ENCODE assay signal across 8 mouse cellular contexts in the genomic region with DNA sequence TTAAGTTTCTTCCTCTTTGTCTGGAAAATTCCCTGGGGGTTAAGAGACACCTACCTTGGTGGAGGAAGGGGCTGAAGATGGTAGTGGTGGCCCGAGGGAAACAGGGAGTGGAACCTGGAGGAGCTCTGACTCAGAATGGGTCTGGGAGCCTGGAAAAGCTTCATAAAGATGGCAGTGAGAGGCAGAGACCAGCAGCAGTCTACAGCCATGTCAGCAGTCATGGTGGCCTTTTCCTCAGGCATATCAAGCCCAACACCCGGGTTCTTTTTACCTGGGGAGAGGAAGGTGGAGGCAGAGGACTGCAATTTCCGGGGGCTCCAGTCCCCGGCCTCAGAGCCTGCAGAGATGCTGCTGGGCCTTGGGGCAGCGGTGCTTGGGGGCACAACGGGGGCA. TPM values are rescaled to one million over a fixed set of nuclear protein-coding genes. Genes with fewer than 3 reads are reported as not detected.
DNase-seq lines count a peak whose midpoint lies in the region; ATAC-seq and TF ChIP-seq lines count a peak whose summit lies in the region.

No protein-coding gene starts in this region.

- H3K4me3 ChIP-seq in layer of hippocampus, adult 2 months: peak overlapping the region; percentile 66
- H3K4me3 ChIP-seq in embryonic facial prominence, embryonic 11.5 days (ENCODE audit: low read depth, low read length): peak overlapping the region; percentile 62
- H3K4me3 ChIP-seq in neural tube, embryonic 13.5 days: peak overlapping the region; percentile 57

- H3K4me1 ChIP-seq in embryonic facial prominence, embryonic 11.5 days (ENCODE audit: control insufficient read depth, insufficient read depth, low read length): no peaks in the 10 kb centered on the region
- H3K4me1 ChIP-seq in neural tube, embryonic 13.5 days (replicated peaks): peaks cover 20% of the 10 kb centered on the region

- 27% methylated on average over 6 of the region's 6 CpGs for WGBS in embryonic facial prominence, embryonic 11.5 days
- WGBS in neural tube, embryonic 13.5 days: 35% methylated on average over 6 of the region's 6 CpGs

- H3K36me3 ChIP-seq in embryonic facial prominence, embryonic 11.5 days (replicated peaks; ENCODE audit: control insufficient read depth, insufficient read depth, low read depth, low read length): no peaks in the 10 kb centered on the region
- peaks cover 14% of the 10 kb centered on the region for H3K36me3 ChIP-seq in neural tube, embryonic 13.5 days

- no peaks in the 10 kb centered on the region for H3K9me3 ChIP-seq in embryonic facial prominence, embryonic 11.5 days (replicated peaks; ENCODE audit: control insufficient read depth, low read length)
- H3K9me3 ChIP-seq in neural tube, embryonic 13.5 days: no peaks in the 10 kb centered on the region

- H3K27ac ChIP-seq in layer of hippocampus, adult 2 months: peak overlapping the region; percentile 94
- H3K27ac ChIP-seq in embryonic facial prominence, embryonic 11.5 days (replicated peaks; ENCODE audit: low read depth, low read length): no peak overlapping the region
- H3K27ac ChIP-seq in neural tube, embryonic 13.5 days (replicated peaks): peak overlapping the region; percentile 88; the same call in 1 of the 2 replicates

- no peak for ATAC-seq in embryonic facial prominence, embryonic 11.5 days (replicated peaks; ENCODE audit: insufficient number of reproducible peaks, low FRiP score, low TSS enrichment, low read depth)
- ATAC-seq in neural tube, embryonic 13.5 days (ENCODE audit: low read depth): no peak

- no peak for TF ChIP-seq CTCF in layer of hippocampus, adult 2 months (conservative IDR thresholded peaks at IDR 0.05)

- no peak for DNase-seq in layer of hippocampus, adult 2 months (ENCODE audit: low spot score in 2 of 2)
- DNase-seq in layer of hippocampus, adult 8-10 months (ENCODE audit: low spot score in 2 of 2): no peak
- DNase-seq in embryonic facial prominence, embryonic 11.5 days (ENCODE audit: low spot score): no peak
- peak; percentile 38 for DNase-seq in induced T-regulatory cell, adult 2 months (ENCODE audit: low read depth)
- DNase-seq in adrenal gland, postnatal 10 days: no peak
- DNase-seq in testis, postnatal 10 days (ENCODE audit: low spot score): no peak
- no peak for DNase-seq in embryo, embryonic 10.5 days (ENCODE audit: low spot score)

- no peaks in the 10 kb centered on the region for H3K27me3 ChIP-seq in embryonic facial prominence, embryonic 11.5 days (ENCODE audit: control insufficient read depth, insufficient read depth, low read length)
- no peaks in the 10 kb centered on the region for H3K27me3 ChIP-seq in neural tube, embryonic 13.5 days

- H3K4me2 ChIP-seq in embryonic facial prominence, embryonic 11.5 days (ENCODE audit: low read depth, low read length): peak overlapping the region; percentile 61
- H3K4me2 ChIP-seq in neural tube, embryonic 13.5 days: peak overlapping the region; percentile 62

- peak overlapping the region; percentile 90 for H3K9ac ChIP-seq in embryonic facial prominence, embryonic 11.5 days (replicated peaks; ENCODE audit: low read length)
- peak overlapping the region; percentile 87 for H3K9ac ChIP-seq in neural tube, embryonic 13.5 days

RNA-seq across cellular contexts. Expression of gene Irak1, which starts 0.9 kb away (rescaled TPM):
- 10 to 100 TPM; 59.3 to 62.6 TPM for total RNA-seq in layer of hippocampus, adult 2 months (2021)
- 10 to 100 TPM; 49.9 to 75.1 (median 63.7) TPM for total RNA-seq in layer of hippocampus, adult 8-10 months (2022)
- polyA plus RNA-seq in embryonic facial prominence, embryonic 11.5 days (2014; fragmentation: Nextera tagmentation; extraction: Ambion mirVana): 28.0 and 31.3 TPM in 2 replicates
- polyA plus RNA-seq in neural tube, embryonic 13.5 days (2015; fragmentation: Nextera tagmentation; extraction: Ambion mirVana): 39.9 and 45.4 TPM in 2 replicates
- 10 to 100 TPM; 82.2 to 96.8 TPM for total RNA-seq in adrenal gland, postnatal 10 days (2021)

RNA-seq across cellular contexts. Expression of gene Hcfc1, which starts 56.6 kb away (rescaled TPM):
- total RNA-seq in layer of hippocampus, adult 2 months (2021): 10 to 100 TPM; 76.4 to 79.2 TPM
- total RNA-seq in layer of hippocampus, adult 8-10 months (2022): 10 to 100 TPM; 72.7 to 77.3 (median 73.3) TPM
- polyA plus RNA-seq in embryonic facial prominence, embryonic 11.5 days (2014; fragmentation: Nextera tagmentation; extraction: Ambion mirVana): 71.4 and 77.2 TPM in 2 replicates
- 44.4 and 48.9 TPM in 2 replicates for polyA plus RNA-seq in neural tube, embryonic 13.5 days (2015; fragmentation: Nextera tagmentation; extraction: Ambion mirVana)
- 10 to 100 TPM; 51.0 to 74.9 TPM for total RNA-seq in adrenal gland, postnatal 10 days (2021)
